8 mouse cellular contexts compared by ENCODE assay signal in genomic region chr17:4993497-4993839, GRCm38 (mm10). TPM values are rescaled to one million over a fixed set of nuclear protein-coding genes. Genes with fewer than 3 reads are reported as not detected.
DNase-seq lines count a peak whose midpoint lies in the region; ATAC-seq and TF ChIP-seq lines count a peak whose summit lies in the region.

No protein-coding gene starts in this region.

- ATAC-seq in embryonic facial prominence, embryonic 12.5 days (ENCODE audit: insufficient number of reproducible peaks, insufficient read depth, low FRiP score, low TSS enrichment), result no peak
- no peak for ATAC-seq in intestine, postnatal 0 days
- no peak for ATAC-seq in neural tube, embryonic 14.5 days (ENCODE audit: low read depth)

- H3K27ac ChIP-seq in liver, adult 2 months (replicated peaks; ENCODE audit: insufficient read depth, low read depth, low read length), result peak overlapping the region; percentile 95
- peak overlapping the region; percentile 100 for H3K27ac ChIP-seq in embryonic facial prominence, embryonic 12.5 days
- peak overlapping the region; percentile 99 for H3K27ac ChIP-seq in intestine, postnatal 0 days (ENCODE audit: low read depth, low read length)
- H3K27ac ChIP-seq in neural tube, embryonic 14.5 days (ENCODE audit: low read depth, low read length), result peak overlapping the region; percentile 100

- no peaks in the 10 kb centered on the region for H3K27me3 ChIP-seq in liver, adult 2 months (ENCODE audit: control insufficient read depth, insufficient read depth, low read length)
- H3K27me3 ChIP-seq in embryonic facial prominence, embryonic 12.5 days, result no peaks in the 10 kb centered on the region
- H3K27me3 ChIP-seq in intestine, postnatal 0 days (replicated peaks; ENCODE audit: control insufficient read depth, insufficient read depth, low read length), result no peaks in the 10 kb centered on the region
- H3K27me3 ChIP-seq in neural tube, embryonic 14.5 days (ENCODE audit: control insufficient read depth, insufficient read depth, low read length), result no peaks in the 10 kb centered on the region

- WGBS in liver, adult 2 months, result 5% methylated on average over 9 of the region's 9 CpGs
- WGBS in embryonic facial prominence, embryonic 12.5 days, result 5% methylated on average over 9 of the region's 9 CpGs
- WGBS in intestine, postnatal 0 days, result 3% methylated on average over 9 of the region's 9 CpGs
- 9% methylated on average over 9 of the region's 9 CpGs for WGBS in neural tube, embryonic 14.5 days

- TF ChIP-seq POLR2A in liver, adult 2 months (IDR thresholded peaks at IDR 0.05; ENCODE audit: extremely low read depth, insufficient read depth, low read length), result no peak

- DNase-seq in liver, adult 2 months (ENCODE audit: extremely low read depth, low read depth, low spot score), result no peak
- DNase-seq in liver, result no peak
- DNase-seq in adrenal gland, postnatal 36 days, result no peak
- DNase-seq in spleen, adult 18-20 months, result no peak
- no peak for DNase-seq in cerebellum, adult 9-11 months

- no peaks in the 10 kb centered on the region for H3K36me3 ChIP-seq in liver, adult 2 months (ENCODE audit: control insufficient read depth, insufficient read depth, low read length)
- H3K36me3 ChIP-seq in embryonic facial prominence, embryonic 12.5 days, result no peaks in the 10 kb centered on the region
- H3K36me3 ChIP-seq in intestine, postnatal 0 days (ENCODE audit: control insufficient read depth, insufficient read depth), result no peaks in the 10 kb centered on the region
- H3K36me3 ChIP-seq in neural tube, embryonic 14.5 days (ENCODE audit: control insufficient read depth, insufficient read depth, low read length), result no peaks in the 10 kb centered on the region

- H3K4me1 ChIP-seq in liver, adult 2 months (ENCODE audit: control insufficient read depth, insufficient read depth, low read length), result peaks cover 8% of the 10 kb centered on the region; the same call in 1 of the 2 replicates
- H3K4me1 ChIP-seq in embryonic facial prominence, embryonic 12.5 days, result peaks cover 3% of the 10 kb centered on the region; the same call in 1 of the 2 replicates
- no peaks in the 10 kb centered on the region for H3K4me1 ChIP-seq in intestine, postnatal 0 days (replicated peaks; ENCODE audit: control insufficient read depth, insufficient read depth, low read length)
- H3K4me1 ChIP-seq in neural tube, embryonic 14.5 days (ENCODE audit: control insufficient read depth, insufficient read depth, low read length), result peaks cover 21% of the 10 kb centered on the region; the same call in 1 of the 2 replicates

- H3K79me2 ChIP-seq in liver, adult 2 months (ENCODE audit: control insufficient read depth, insufficient read depth, low read length), result peaks cover 26% of the 10 kb centered on the region

- peak overlapping the region; percentile 100 for H3K9ac ChIP-seq in liver, adult 2 months (ENCODE audit: low read depth, low read length)
- peak overlapping the region; percentile 100 for H3K9ac ChIP-seq in embryonic facial prominence, embryonic 12.5 days
- peak overlapping the region; percentile 99 for H3K9ac ChIP-seq in intestine, postnatal 0 days (ENCODE audit: low read depth, low read length)
- peak overlapping the region; percentile 100 for H3K9ac ChIP-seq in neural tube, embryonic 14.5 days (replicated peaks; ENCODE audit: low read depth, low read length)

- TF ChIP-seq CTCF in liver, adult 2 months (IDR thresholded peaks at IDR 0.05; ENCODE audit: low read depth, low read length), result no peak
- TF ChIP-seq CTCF in intestine, postnatal 0 days (IDR thresholded peaks at IDR 0.05; ENCODE audit: low read depth), result no peak

- no peaks in the 10 kb centered on the region for H3K9me3 ChIP-seq in embryonic facial prominence, embryonic 12.5 days
- no peaks in the 10 kb centered on the region for H3K9me3 ChIP-seq in intestine, postnatal 0 days (ENCODE audit: control insufficient read depth)
- H3K9me3 ChIP-seq in neural tube, embryonic 14.5 days (ENCODE audit: control insufficient read depth, low read length), result no peaks in the 10 kb centered on the region

- H3K4me3 ChIP-seq in liver, adult 2 months (ENCODE audit: insufficient read depth, low read depth, low read length), result peak overlapping the region; percentile 100
- peak overlapping the region; percentile 97 for H3K4me3 ChIP-seq in embryonic facial prominence, embryonic 12.5 days
- H3K4me3 ChIP-seq in intestine, postnatal 0 days (ENCODE audit: low read depth, low read length), result peak overlapping the region; percentile 95
- peak overlapping the region; percentile 97 for H3K4me3 ChIP-seq in neural tube, embryonic 14.5 days (ENCODE audit: low read depth, low read length)

- H3K4me2 ChIP-seq in embryonic facial prominence, embryonic 12.5 days (replicated peaks), result peak overlapping the region; percentile 58
- peak overlapping the region; percentile 77 for H3K4me2 ChIP-seq in intestine, postnatal 0 days (replicated peaks; ENCODE audit: low read depth)
- peak overlapping the region; percentile 80 for H3K4me2 ChIP-seq in neural tube, embryonic 14.5 days (ENCODE audit: low read depth, low read length)

RNA-seq across cellular contexts. Expression of gene Arid1b, which starts 0.7 kb away (rescaled TPM):
- 9.7 and 12.5 TPM in 2 replicates for total RNA-seq in liver, adult 2 months (2014; rRNA removed)
- polyA plus RNA-seq in liver, adult 2 months (2012; rRNA removed), result 11.7 and 12.1 TPM in 2 replicates
- polyA plus RNA-seq in embryonic facial prominence, embryonic 12.5 days (2016; fragmentation: Nextera tagmentation; extraction: Ambion mirVana), result 17.2 and 18.5 TPM in 2 replicates
- polyA plus RNA-seq in intestine, postnatal 0 days (2015; fragmentation: Nextera tagmentation; extraction: Ambion mirVana), result 4.8 and 4.9 TPM in 2 replicates
- 20.1 and 22.2 TPM in 2 replicates for polyA plus RNA-seq in neural tube, embryonic 14.5 days (2014; fragmentation: Nextera tagmentation; extraction: Ambion mirVana)
- total RNA-seq in adrenal gland, postnatal 36 days (2021), result 10 to 100 TPM; 58.6 to 65.2 TPM
